Mouse (Mus musculus): ENCODE measurements around the gene Cnp. TPM values are rescaled to one million over a fixed set of nuclear protein-coding genes. Genes with fewer than 3 reads are reported as not detected.
"Not testable (repeated sequence)": the region's sequence is repeated elsewhere in the genome, so short reads cannot be mapped to it uniquely, and the experiment has no call there.

Gene Cnp
- total RNA-seq (2015; ENCODE audit: low replicate concordance) (1.5 and 1.9 TPM in 2 replicates), total RNA-seq (2017; ENCODE audit: low replicate concordance) (4.3 and 4.5 TPM in 2 replicates)

GRCm38 (mm10) chr11:100574708-100575483 lies at the start of gene Cnp:
Gene Cnp, plus strand, starts transcription at chr11:100574904.
- peak; percentile 47; the same call in 1 of the 2 replicates for ATAC-seq (replicated peaks; ENCODE audit: low FRiP score, poor library complexity, severe bottlenecking)

GRCm38 (mm10) chr11:100524987-100525630 lies 49.6 kb upstream of the Cnp start:
- ATAC-seq (replicated peaks; ENCODE audit: low FRiP score, poor library complexity, severe bottlenecking) = no peak

- no peak for ATAC-seq (replicated peaks; ENCODE audit: low FRiP score, poor library complexity, severe bottlenecking)
Measured at GRCm38 (mm10) chr11:100526052-100526816, 48.5 kb upstream of the Cnp start.

- peak; percentile 53 for ATAC-seq (replicated peaks; ENCODE audit: low FRiP score, poor library complexity, severe bottlenecking)
Measured at GRCm38 (mm10) chr11:100527066-100527457, 47.6 kb upstream of the Cnp start.

GRCm38 (mm10) chr11:100527458-100528374 lies 47.0 kb upstream of the Cnp start, which contains the start of gene Acly:
Gene Acly, minus strand, starts transcription at chr11:100528000.
- ATAC-seq (replicated peaks; ENCODE audit: low FRiP score, poor library complexity, severe bottlenecking) = peak; percentile 94

GRCm38 (mm10) chr11:100528375-100529165 lies 46.1 kb upstream of the Cnp start:
- no peak for ATAC-seq (replicated peaks; ENCODE audit: low FRiP score, poor library complexity, severe bottlenecking)

- no peak for ATAC-seq (replicated peaks; ENCODE audit: low FRiP score, poor library complexity, severe bottlenecking)
Measured at GRCm38 (mm10) chr11:100533871-100534270, 40.8 kb upstream of the Cnp start.

- not testable (repeated sequence) for ATAC-seq (replicated peaks; ENCODE audit: low FRiP score, poor library complexity, severe bottlenecking)
Measured at GRCm38 (mm10) chr11:100534411-100534810, 40.3 kb upstream of the Cnp start.

- ATAC-seq (replicated peaks; ENCODE audit: low FRiP score, poor library complexity, severe bottlenecking) = not testable (repeated sequence)
Measured at GRCm38 (mm10) chr11:100534821-100535220, 39.9 kb upstream of the Cnp start.

- no peak for ATAC-seq (replicated peaks; ENCODE audit: low FRiP score, poor library complexity, severe bottlenecking)
Measured at GRCm38 (mm10) chr11:100535996-100536395, 38.7 kb upstream of the Cnp start.

- ATAC-seq (replicated peaks; ENCODE audit: low FRiP score, poor library complexity, severe bottlenecking) = no peak
Measured at GRCm38 (mm10) chr11:100536466-100536865, 38.2 kb upstream of the Cnp start.

GRCm38 (mm10) chr11:100540966-100541365 lies 33.7 kb upstream of the Cnp start:
- ATAC-seq (replicated peaks; ENCODE audit: low FRiP score, poor library complexity, severe bottlenecking) = no peak

GRCm38 (mm10) chr11:100541577-100541976 lies 33.1 kb upstream of the Cnp start:
- ATAC-seq (replicated peaks; ENCODE audit: low FRiP score, poor library complexity, severe bottlenecking) = no peak

- peak; percentile 97 for ATAC-seq (replicated peaks; ENCODE audit: low FRiP score, poor library complexity, severe bottlenecking)
Measured at GRCm38 (mm10) chr11:100544832-100545745, 29.6 kb upstream of the Cnp start, which contains the start of gene Ttc25. Gene Ttc25, plus strand, starts transcription at chr11:100545607.

GRCm38 (mm10) chr11:100545746-100546085 lies 29.0 kb upstream of the Cnp start:
- no peak for ATAC-seq (replicated peaks; ENCODE audit: low FRiP score, poor library complexity, severe bottlenecking)

GRCm38 (mm10) chr11:100546955-100547354 lies 27.7 kb upstream of the Cnp start:
- no peak for ATAC-seq (replicated peaks; ENCODE audit: low FRiP score, poor library complexity, severe bottlenecking)

- ATAC-seq (replicated peaks; ENCODE audit: low FRiP score, poor library complexity, severe bottlenecking) = no peak
Measured at GRCm38 (mm10) chr11:100548141-100548540, 26.6 kb upstream of the Cnp start.

- ATAC-seq (replicated peaks; ENCODE audit: low FRiP score, poor library complexity, severe bottlenecking) = no peak
Measured at GRCm38 (mm10) chr11:100549466-100549865, 25.2 kb upstream of the Cnp start.

Measured in erythroblast, adult 5-6 weeks (primary cell).